Mouse (Mus musculus) testis, postnatal 10 days (tissue): ENCODE data around the gene Rab25.

Experiments
- DNase-seq: peaks from one replicate; pipeline ENCODE4 v3.0.0; 2021; ENCODE audit warnings: low spot score

The Rab25 gene

DNA sequence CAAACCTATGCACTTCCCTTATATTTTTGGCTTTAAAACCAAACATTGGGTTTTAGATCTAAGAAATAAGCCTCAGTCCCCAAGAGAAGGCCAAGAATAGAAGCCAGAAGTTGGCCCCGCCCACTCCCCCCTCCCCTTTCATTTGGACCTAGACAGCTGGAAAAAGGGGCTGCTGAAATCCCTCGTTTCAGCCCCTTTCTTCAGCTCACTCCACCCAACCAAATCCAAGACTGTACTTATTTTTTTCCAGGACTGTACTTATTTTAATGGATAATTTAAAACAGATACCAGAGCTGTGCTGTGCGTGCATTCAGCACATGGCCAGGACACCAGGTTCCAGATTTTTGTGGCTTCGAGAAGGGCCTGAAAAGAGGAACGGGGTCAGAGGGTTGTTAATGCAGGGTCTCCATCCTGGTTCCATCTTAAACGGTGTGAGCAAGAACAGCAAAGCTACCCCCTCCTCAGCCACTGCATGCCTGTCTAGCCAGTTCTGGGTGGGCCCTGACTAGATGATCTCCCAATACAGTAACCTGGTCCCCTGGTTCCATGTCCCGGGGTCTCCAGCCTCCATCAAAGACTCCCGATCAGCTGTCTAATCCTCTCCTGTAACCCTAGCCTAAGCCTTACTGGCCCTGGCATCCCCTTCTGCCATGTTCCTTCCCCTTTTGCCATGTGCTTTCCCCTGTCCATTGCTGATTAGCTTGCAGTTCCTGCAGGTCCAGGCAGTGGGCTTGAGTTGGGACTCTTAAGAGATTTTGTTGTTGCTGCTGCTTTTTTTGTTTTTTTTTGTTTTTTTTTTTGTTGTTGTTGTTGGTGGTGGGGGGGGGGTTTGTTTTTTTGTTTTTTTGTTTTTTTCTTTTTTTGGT lies 44.0 kb downstream of the Rab25 start:
- no peak for DNase-seq

DNA sequence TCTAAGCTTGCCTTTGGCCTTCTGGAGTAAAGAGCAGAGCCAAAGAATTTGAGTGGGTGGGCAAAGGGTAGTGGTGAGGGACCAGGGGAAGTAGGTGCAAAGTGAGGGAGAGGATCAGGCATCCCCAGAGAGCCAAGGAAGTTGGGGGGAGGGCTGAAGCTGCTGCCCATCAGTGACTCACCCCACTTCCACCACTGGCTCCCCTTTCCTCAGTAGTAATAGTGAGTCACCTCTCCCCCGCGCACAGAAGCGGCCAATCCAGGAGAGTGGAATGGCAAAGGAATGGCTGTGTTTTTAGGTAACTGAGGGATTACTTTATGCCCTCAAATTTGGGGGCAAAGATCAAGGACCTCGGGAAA lies 44.6 kb downstream of the Rab25 start:
- no peak for DNase-seq

DNA sequence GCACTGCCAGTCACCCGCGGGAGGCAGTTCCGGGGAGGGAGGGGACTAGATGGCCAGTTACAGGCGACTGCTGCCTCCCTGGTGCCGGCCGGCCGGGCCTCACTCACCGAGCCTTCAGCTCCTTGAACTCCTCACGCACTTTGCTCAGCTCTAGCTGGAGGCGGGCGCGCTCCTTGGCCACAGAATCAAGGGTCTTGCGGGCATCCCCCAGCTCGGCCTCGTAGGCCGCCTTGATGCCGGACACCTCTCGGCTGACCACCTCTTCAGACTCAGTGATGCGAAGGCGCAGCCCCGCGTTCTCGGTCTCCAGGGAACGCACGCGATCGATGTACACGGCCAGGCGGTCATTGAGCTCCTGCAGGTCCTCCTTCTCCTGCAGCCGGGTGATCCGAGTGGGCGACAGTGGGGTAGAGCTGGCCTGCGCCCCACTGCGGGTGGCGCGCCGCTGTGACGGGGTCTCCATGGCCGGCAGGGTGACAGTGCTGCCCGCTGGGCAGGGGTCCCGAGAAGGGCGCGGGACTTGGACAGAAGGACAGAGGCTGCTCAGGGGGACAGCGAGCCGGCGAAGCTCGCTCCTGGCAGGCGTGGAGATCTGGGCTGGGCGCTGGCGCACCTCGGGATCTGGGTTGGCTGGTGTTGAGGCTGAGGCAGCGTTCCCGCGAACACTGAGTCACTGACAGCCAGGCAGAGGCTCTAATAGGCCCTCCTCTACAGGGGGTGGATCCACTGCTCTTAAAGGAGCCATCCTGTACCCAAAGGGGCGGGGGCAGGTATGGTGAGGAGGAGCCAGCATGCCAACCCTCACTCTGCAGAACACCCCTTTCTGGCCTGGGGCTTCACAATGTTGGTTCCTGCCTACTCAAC lies 45.2 kb downstream of the Rab25 start:
- peak; percentile 86 for DNase-seq

DNA sequence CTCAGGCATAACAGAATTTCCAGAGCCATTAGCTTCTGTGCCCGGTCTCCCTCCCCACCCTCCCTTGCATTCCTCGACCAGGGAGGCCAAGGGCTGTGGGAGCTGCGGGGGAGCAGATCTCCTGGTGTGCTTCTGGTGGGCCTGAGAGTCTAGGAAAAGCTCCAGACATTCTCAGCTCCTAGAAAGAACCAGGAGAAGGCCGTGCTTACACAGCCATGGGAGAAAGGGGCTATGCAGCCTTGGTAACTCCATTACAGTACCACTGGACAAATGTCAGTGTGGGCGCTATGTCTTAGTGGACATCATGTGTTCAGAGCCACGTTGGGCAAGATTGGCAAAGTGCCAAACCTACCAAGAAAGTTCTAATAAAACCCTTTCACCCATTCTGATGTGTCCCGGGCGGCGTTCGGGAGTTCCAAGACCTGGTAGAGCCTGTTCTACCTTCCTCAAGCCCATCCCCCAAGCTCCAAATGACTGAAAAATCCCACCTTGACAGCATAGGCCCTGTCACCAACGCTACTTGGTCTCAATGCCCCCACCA lies 46.0 kb downstream of the Rab25 start:
- no peak for DNase-seq

DNA sequence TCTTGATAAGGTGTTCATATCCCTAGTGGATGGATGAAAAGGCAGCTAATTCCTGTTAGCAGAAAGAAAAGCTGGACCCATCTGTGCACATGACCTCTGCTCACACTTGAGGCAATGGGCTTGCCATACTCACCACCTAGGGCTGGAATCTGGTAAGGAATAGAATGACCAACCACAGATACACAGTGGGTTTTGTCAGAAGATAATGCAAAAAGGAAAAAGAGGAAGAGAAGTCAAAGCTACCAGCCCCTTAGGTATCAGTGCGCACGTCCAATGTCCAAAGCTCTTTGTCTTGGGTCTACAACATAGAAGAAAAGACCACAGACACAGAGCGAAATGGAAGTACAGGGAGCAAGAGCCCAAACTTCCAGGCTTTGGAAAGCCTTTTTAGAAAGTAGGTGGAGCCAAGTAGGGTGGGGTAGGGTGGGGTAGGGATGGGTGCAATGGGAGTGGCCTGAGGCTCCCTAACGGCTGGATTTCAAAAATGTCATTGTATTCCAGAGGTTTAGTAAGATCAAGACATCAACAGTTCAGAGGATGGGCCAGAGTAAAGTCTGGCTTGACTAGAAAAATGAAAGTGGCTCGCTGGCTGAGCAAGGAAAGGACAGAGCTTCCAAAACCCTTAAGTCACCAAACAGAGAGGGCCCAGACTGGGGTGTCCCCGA lies 46.6 kb downstream of the Rab25 start:
- DNase-seq: no peak

DNA sequence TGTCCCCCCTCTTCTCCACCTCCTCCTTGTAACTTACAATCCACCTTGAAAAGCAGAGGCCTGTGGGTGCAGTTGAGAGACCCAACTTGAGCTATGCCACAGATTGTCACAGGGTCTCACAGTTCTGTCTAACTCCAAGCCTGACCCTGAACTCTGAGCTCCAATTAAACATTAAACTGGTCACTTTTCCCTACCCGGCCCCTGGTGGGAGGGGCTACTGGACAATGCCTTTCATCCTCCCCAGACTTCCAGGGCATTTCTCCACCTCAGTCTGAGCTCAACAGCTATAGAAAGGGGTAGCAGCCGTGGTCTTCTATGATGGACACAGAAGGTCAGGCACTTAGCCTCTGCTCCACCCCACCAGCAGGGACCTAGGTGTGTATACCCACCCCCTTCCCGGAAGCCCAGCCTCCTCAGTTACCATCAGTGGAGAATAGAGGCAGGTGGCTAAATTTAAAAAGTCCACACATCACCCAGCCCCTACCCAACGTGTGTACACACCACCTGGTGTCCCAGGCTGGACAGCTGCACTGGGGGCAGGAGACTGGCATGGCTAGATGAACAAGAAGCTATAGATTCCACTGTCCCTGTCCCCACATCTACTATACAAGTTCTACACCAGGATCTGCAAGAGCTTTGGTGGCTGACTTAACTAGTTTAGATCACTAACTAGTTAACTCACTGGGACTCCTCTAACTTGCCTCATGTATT lies 47.3 kb downstream of the Rab25 start:
- no peak for DNase-seq

DNA sequence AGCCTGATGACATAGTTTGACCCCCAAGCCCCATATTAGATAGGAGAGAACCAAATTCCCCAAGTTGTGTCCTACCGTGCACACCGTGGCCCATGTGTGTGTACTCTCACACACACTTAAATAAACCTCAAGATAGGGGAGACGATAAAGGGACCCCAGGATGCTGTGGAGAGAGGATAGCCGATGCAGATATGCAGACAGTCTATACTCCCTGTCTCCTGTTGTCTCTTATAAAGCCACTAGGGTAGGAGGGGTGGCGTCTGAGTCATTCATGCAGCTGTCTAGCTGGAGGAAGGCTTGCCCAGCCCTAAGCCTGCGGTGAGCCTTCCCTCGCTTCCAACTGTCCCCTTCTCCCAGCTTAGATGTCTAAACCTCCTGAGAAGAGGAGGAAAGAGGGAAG lies 48.0 kb downstream of the Rab25 start:
- no peak for DNase-seq

DNA sequence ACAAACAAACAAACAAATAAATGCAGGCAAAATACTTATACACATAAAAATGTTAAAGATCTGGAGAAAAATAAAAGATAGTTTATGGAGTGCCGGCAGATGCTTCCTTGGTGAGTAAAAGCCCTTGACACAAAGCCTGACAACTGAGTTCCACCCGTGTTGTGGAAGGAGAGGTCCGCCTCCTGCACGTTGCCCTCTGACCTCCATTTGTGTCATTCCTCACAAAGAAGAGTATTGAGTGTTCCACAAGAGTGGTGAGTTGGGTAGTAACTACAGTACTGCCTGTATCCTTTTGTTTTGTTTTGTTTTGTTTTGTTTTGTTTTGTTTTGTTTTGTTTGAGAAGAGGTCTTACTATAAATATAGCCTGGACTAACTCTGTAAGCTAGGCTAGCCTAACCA lies 48.5 kb downstream of the Rab25 start:
- no peak for DNase-seq

DNA sequence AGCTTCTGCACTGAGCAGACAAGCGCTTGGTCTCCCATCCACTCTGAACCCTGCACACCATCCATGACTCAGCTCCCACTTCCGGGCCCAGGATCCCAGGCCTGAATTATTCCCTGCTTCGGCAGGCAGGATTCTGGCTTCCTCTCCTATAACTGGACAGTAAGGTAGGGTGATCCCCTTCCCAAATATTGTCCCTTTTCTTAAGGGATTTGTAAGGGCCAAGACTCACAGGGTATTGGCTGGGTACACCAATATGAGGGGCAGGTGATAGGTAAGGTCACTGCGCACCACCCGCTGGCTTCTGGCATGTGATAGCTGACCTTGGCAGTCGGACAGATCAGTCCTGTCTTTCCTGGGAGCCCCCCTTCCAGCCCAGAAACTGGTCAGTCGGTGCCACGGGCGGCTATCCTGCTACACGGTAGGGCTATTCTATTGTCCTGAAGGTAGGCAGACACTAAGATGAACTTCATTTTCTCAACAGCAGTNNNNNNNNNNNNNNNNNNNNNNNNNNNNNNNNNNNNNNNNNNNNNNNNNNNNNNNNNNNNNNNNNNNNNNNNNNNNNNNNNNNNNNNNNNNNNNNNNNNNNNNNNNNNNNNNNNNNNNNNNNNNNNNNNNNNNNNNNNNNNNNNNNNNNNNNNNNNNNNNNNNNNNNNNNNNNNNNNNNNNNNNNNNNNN lies 52.2 kb downstream of the Rab25 start:
- DNase-seq: no peak

DNA sequence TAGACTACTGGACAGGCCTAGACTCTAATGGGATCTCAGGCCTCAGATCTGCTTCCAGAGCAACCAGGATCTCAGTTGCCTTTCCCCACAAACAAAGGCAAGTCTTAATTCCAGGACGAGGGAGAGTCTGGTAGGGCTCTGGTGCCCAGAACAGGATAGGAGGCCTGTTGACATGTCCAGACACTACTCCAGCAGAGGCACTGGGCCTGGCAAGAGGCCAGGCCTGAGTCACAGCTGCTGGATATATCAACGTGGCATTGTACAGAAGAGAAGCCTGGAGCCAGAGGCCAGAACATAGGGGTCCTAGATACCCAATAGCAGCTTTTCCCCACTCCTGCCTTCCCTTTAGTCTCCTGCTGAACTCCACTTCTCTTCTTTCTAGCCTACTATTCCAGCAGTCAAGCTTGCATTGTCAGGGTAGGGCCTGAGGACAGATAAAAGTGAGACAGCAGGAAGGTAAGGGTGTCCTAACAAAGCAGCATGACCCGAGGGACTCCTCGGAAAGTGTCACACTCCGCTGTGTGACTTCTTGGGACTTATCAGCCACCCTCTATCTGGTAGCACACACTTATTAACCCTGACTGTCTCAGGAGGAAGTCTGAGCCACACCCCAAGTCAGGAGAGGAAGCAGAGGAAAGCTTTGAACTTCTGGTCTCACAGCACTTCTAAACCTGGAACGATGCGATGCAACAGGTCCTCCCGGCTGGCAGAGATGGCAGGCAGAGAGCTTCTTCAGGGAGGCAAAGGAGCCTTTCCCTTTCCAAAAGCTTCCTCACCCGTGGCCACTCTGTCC lies 53.1 kb downstream of the Rab25 start:
- no peak for DNase-seq

DNA sequence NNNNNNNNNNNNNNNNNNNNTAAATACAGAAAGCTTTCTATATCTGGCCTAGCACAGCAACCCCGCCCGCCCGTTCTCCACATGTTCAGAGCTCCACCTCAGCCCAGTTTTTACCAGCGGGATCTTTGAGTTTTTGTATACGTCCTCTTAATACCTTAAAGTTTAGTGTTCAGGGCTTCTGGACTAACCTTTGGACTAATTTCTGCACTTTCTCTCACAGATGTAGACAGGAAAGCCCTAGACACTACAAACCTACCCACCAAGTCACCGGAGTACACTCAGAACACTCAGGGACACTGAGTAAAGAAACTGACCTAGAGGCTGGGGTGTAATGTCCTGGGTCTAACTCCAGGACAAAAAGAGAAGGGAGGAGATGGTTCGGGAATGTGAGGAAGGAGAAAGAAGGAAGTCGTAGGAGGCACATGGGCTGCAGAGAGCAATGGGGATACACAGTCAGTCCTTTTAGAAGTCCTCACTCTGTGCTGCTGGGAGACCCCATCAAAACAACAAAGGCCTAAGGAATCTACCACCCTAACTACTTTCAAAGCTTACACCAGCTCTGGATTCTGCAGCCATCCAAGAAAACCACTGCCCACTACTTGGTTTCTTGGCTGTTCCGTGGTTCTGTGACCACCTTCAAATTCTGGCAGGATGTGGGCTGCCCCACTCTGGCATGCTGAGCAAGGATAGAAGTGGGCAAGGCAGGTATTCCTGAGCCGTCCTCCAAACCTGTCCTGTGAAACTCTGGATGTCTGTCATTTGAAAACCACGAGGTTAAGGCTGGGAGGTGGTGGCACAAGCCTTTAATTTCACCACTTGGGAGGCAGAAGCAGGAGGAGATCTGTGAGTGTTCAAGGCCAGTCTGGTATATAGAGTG lies 54.2 kb downstream of the Rab25 start:
- no peak for DNase-seq
